ENCODE assay signal across 9 mouse cellular contexts in genomic region chr1:133915723-133916355, GRCm38 (mm10). TPM values are rescaled to one million over a fixed set of nuclear protein-coding genes. Genes with fewer than 3 reads are reported as not detected.
DNase-seq lines count a peak whose midpoint lies in the region; ATAC-seq and TF ChIP-seq lines count a peak whose summit lies in the region.
"Had no signal": no experiment of that assay in that cellular context is flagged by ENCODE, and none has a peak within 500 bp of the region (broad histone marks: within the 10 kb centered on the region; RNA-seq: fewer than 3 reads in every experiment).

No protein-coding gene starts in this region.

- H3K4me1 ChIP-seq in neural tube, embryonic 15.5 days, result peaks cover 28% of the 10 kb centered on the region

- no peak overlapping the region for H3K9ac ChIP-seq in neural tube, embryonic 15.5 days (replicated peaks)
- H3K9ac ChIP-seq: liver, embryonic 14.5 days had no signal

- H3K4me2 ChIP-seq in neural tube, embryonic 15.5 days, result peak overlapping the region; percentile 0; the same call in 1 of the 2 replicates

- H3K27ac ChIP-seq in layer of hippocampus, adult 2 months, result peak overlapping the region; percentile 48; the same call in 1 of the 2 replicates
- peak overlapping the region; percentile 46; the same call in 1 of the 2 replicates for H3K27ac ChIP-seq in neural tube, embryonic 15.5 days (replicated peaks)
- H3K27ac ChIP-seq: liver, embryonic 14.5 days had no signal

- 0 out of 2 replicates have a peak, but pooled peaks cover 4% of the 10 kb centered on the region for H3K27me3 ChIP-seq in neural tube, embryonic 15.5 days (replicated peaks)

- peak; percentile 40; the same call in 1 of the 2 replicates for ATAC-seq in neural tube, embryonic 15.5 days (ENCODE audit: low FRiP score)
- no peak for ATAC-seq in megakaryocyte, adult 5-6 weeks (ENCODE audit: poor library complexity, severe bottlenecking)

- DNase-seq in layer of hippocampus, adult 2 months (ENCODE audit: low spot score in 2 of 2), result peak; percentile 60 to 73
- DNase-seq in layer of hippocampus, adult 9-11 months, result no peak
- DNase-seq in adrenal gland, postnatal 10 days, result peak; percentile 88
- DNase-seq in heart, adult 8-10 months (ENCODE audit: low spot score), result peak; percentile 88
- DNase-seq in kidney, postnatal 10 days, result peak; percentile 82
- DNase-seq in thymus, postnatal 25 days, result no peak

- no peak for TF ChIP-seq CTCF in layer of hippocampus, adult 2 months (conservative IDR thresholded peaks at IDR 0.05)

- H3K36me3 ChIP-seq in neural tube, embryonic 15.5 days, result no peaks in the 10 kb centered on the region

- no peak overlapping the region for H3K4me3 ChIP-seq in layer of hippocampus, adult 2 months
- H3K4me3 ChIP-seq in neural tube, embryonic 15.5 days (replicated peaks), result no peak overlapping the region

- 53% methylated on average over 8 of the region's 8 CpGs for WGBS in neural tube, embryonic 15.5 days

- H3K9me3 ChIP-seq in neural tube, embryonic 15.5 days (replicated peaks), result no peaks in the 10 kb centered on the region

RNA-seq across cellular contexts. Expression of gene Prelp, which starts 5.4 kb away (rescaled TPM):
- 10 to 100 TPM; 13.8 to 18.0 TPM for total RNA-seq in layer of hippocampus, adult 2 months (2021)
- 10 to 100 TPM; 56.9 to 74.1 TPM for total RNA-seq in adrenal gland, postnatal 10 days (2021)
- total RNA-seq in heart, adult 8-10 months (2022), result 10 to 100 TPM; 26.0 to 28.4 (median 27.1) TPM
- polyA plus RNA-seq in neural tube, embryonic 15.5 days (2015; fragmentation: Nextera tagmentation; extraction: Ambion mirVana), result 10.6 and 11.4 TPM in 2 replicates
- 0.21 and 0.33 TPM in 2 replicates for total RNA-seq in megakaryocyte, adult 5-6 weeks (2015)
- total RNA-seq in megakaryocyte, adult 5-6 weeks (2017), result 0.11 TPM in 1 of 2 replicates, not detected in the other

RNA-seq across cellular contexts. Expression of gene Optc, which starts 8.0 kb away (rescaled TPM):
- total RNA-seq in layer of hippocampus, adult 2 months (2021), result under 1 TPM in 1 of 2 experiments, not detected in 1; 0.31 TPM
- total RNA-seq in adrenal gland, postnatal 10 days (2021), result 1 to 10 TPM; 1.7 to 2.5 TPM
- under 1 TPM in 2 of 4 experiments, not detected in 2; 0.31 to 0.44 TPM for total RNA-seq in heart, adult 8-10 months (2022)
- polyA plus RNA-seq in neural tube, embryonic 15.5 days (2015; fragmentation: Nextera tagmentation; extraction: Ambion mirVana), result 2.0 and 2.8 TPM in 2 replicates
- not detected in 2 replicates for total RNA-seq in megakaryocyte, adult 5-6 weeks (2015)
- not detected in 2 replicates for total RNA-seq in megakaryocyte, adult 5-6 weeks (2017)

Comparison
In these comparisons a context has a peak if more than half of its experiments do, and no peak if none do; other contexts are left out.
1. DNase-seq: peak in layer of hippocampus, adult 2 months (2 of 2), adrenal gland, postnatal 10 days (single experiment), heart, adult 8-10 months (single experiment) and kidney, postnatal 10 days (single experiment); none in layer of hippocampus, adult 9-11 months (single experiment) and thymus, postnatal 25 days (single experiment).
2. RNA of gene Prelp, which starts 5.4 kb away (total RNA-seq): 56.9 to 74.1 TPM in adrenal gland, postnatal 10 days, 26.0 to 28.4 TPM in heart, adult 8-10 months and 13.8 to 18.0 TPM in layer of hippocampus, adult 2 months; 0.11 to 0.33 TPM in megakaryocyte, adult 5-6 weeks; every median in the first group is over 10 times any median in the second.